Mouse (Mus musculus) stomach, postnatal 0 days (tissue): ENCODE results near the gene Olfr1013.

Experiments
- CTCF ChIP-seq: IDR thresholded peaks from 2 replicates; pipeline ENCODE4 v1.5.1; 2016; ENCODE audit warnings: antibody characterized with exemption, low read depth, mild to moderate bottlenecking, moderate library complexity
- EP300 ChIP-seq: optimal IDR thresholded peaks from 2 replicates; pipeline ENCODE3; 2016; ENCODE audit warnings: antibody characterized with exemption

GRCm38 (mm10) chr2:85792331-85792730, 25.4 kb downstream of the Olfr1013 start:
- TF ChIP-seq CTCF: no peak
- no peak for TF ChIP-seq EP300
